Mouse (Mus musculus) adrenal gland, adult 18-20 months (tissue): ENCODE measurements around the gene Zfp652. TPM values are rescaled to one million over a fixed set of nuclear protein-coding genes. Genes with fewer than 3 reads are reported as not detected.

Experiments
- DNase-seq, 2 experiments: peaks; one replicate each; pipeline ENCODE4 v3.0.0; 2021 to 2022; ENCODE audit warnings: low spot score in 2 of 2
- total RNA-seq, 2 experiments: library from RNA; stranded (reverse); gene quantifications; 1 replicate in 1 of 2; 2 replicates in 1 of 2; pipeline ENCODE4 v1.2.3; 2021

Zfp652 gene
- total RNA-seq, 2 experiments from 2014 or later, result 31.8 to 40.5 TPM

DNA sequence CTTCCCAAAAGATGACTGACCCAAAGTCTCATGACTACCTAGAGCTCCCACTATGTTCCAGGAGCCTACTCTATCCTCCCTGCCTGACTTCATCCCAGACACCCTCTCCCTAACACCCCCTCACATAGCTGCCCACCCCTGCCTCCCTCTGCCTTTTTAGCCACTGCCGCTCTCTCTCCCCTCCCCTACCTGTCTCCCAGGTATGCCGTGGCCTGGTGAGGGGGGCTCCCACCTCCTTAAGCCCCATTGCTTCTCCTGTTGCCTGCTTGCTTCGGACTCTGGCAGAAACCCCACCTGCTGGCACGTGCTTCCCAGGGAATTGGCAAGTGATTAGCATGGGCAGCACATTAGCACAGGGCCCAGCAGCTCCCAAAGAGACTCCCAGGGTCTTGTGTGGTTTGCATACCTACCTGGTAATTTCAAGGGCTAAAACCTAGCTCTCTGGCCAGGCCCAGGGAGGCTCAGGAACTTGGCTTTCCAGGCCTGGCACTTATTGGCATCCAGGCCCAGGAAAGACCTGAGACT lies 117.1 kb downstream of the Zfp652 start:
- DNase-seq, result no peak

DNA sequence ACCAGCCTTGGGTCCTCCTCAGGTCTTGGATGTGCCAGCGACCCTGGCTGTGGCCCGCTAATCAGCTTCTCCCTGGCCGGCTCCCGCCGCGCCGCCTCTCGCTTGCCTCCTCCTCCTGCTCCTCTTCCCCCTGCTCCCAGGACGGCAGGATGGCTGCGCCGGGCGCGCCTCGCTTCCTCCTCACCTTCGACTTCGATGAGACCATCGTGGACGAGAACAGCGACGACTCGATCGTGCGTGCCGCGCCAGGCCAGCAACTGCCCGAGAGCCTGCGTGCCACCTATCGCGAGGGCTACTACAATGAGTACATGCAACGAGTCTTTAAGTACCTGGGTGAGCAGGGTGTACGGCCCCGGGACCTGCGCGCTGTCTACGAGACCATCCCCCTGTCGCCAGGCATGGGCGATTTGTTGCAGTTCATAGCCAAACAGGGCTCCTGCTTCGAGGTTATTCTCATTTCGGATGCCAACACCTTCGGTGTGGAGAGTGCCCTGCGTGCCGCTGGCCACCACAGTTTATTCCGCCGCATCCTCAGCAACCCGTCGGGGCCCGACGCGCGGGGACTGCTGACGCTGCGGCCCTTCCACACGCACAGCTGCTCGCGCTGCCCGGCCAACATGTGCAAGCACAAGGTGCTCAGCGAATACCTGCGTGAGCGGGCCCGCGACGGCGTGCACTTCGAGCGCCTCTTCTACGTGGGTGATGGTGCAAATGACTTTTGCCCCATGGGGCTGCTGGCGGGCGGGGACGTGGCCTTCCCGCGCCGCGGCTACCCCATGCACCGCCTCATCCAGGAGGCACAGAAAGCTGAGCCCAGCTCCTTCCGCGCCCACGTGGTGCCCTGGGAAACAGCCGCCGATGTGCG lies 118.2 kb downstream of the Zfp652 start:
- DNase-seq, result no peak

DNA sequence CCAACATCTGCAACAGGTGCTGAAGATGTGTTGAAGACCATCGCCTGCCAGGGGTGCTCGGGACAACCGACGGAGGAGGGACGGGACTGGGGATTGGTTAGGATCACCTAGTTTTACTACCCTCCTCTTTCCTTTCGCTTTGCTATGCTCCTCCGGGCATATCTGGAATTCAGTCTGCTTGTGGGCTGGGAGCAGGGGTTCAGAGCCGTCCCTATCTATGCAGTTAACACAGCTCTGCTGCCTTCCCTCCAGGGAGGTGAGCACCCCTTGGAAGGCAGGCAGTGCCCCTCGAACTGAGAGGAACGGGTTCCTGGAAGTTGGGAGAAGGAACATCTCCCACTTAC lies 118.8 kb downstream of the Zfp652 start:
- DNase-seq, result no peak

DNA sequence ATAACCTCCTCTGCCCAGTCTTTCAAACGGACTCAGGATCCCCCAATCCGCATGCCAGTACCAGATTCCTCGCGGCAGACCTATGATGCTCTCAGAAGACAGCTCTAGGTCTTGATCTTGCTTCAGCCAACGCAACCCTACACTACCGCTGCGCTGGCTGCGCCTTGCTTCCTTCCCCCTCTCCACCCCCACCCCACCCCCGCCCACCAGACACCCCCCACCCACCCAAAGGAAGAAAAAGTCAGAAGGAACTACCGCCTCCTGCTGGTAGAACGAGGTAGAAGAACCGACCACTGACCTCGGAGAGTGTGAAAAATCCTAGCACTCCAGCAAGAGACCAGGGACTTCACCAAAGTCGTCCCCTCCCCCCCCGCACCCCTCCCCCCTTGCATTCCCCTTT lies 119.2 kb downstream of the Zfp652 start:
- DNase-seq, result no peak

DNA sequence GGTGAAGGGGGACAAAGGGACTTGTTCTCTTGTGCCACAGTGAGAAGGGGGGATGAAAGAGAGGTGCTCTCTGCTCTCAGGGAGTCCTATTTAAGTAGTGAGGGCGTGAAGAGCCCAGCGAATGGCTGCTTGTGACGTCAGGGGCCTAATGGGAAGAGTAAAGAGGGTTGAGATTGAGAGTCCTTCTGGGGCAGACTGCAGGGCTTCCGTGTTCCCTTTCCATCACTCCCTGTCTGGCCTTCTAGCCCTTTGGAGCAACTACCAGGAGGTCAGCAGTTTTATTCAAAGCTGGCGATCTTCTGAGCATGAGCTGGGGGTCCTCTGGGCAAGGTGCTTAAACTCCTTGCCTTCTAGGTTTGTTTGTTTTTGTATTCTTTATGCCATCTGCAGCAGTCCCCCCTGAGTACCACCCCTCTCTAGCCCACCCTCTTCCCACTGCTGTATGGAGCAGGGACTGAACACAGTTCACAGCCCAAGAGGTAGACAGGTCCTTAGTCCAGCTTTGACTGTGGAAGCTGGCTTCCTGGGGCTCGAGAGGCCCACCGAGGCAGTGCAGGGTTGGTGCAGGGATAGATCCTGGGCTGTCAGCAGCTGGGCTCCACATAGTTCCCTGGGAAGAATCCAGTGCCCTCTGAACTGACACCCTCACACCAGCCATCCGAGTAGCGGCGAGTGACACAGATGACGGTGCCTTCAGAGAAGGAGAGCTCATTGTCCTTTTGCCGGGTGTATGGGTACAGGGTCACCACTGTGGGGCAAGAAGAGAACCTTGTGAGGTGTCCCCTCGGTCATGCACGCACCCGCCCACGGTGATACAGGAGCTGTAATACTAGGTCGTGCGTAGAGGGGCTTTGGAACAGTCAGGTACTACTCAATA lies 119.9 kb downstream of the Zfp652 start:
- DNase-seq, result no peak

DNA sequence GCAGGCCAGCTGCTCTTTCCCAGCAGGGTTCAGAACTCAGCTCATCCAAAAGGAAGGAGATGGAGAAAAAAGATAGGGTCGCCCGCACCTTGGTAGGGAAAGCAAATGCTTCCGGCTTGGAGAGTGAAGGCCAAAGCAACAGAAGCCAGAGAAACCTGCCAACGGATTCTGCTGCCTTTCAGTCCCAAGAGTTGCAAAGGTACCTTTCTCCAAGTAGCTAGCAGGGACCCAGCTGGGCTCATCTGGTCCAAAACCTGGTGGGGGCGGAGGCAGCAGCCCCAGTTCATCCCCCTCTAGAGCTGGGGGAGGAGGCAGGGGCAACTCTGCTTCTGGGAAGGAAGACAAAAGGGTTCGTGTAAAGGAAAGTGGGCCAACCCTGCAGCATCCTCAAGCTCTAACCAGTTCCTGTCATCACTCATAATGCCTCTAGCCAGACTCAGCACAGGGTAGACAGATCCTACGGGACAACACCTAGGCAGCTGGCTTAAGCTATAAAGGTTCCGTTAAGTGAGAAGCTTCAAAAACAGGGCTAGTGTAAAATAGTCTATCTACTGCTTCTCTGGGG lies 120.6 kb downstream of the Zfp652 start:
- DNase-seq, result no peak

DNA sequence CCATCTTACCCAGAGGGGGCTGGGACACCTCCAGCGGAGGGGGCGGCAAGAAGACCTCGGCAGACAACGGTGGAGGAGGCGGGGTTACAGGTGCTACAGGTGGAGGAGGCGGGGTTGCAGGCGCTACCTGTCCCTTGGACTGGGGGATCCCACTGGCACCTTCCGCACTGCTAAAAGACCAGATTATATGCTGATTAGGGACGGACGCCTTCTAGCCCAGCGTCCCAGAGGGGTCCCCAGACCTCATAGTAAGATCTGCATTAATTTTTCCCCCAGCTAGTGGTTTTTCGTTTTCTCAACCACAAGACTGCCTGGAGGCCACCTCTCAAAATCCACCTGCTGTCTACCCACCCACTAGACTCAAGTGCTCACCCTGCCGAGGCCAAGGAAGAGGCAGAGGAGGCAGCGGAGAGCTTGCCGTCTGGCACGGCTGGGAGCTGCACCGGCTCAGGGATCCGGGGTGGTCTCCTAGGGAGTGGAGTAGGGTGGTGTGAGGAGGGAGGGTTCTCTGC lies 121.2 kb downstream of the Zfp652 start:
- DNase-seq, result no peak

DNA sequence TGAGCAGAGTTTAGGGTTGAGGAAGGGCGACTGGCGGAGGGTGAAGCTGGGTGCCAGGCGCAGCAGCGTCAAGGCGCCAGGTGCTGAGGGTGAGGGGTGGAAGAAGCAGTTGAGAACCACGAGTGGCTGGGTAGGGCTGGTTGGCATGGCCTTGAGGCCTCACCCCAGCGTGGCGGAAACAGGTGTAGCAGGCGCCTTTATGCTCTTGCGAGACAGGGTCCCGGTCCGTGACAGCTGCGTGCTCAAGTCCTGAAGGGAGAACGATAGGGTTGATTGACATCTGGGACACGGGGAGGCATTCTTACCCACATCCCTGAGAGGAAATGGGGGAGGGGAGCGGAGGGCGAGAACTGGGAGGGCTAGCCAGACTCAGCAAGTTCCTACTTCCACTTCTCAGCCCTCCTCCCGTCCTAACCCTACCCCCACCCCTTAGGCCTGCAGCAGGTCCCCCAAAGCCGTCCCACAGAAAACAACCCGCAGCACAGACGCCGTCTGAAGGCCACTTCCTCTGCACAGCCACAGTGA lies 121.7 kb downstream of the Zfp652 start:
- DNase-seq, result no peak

DNA sequence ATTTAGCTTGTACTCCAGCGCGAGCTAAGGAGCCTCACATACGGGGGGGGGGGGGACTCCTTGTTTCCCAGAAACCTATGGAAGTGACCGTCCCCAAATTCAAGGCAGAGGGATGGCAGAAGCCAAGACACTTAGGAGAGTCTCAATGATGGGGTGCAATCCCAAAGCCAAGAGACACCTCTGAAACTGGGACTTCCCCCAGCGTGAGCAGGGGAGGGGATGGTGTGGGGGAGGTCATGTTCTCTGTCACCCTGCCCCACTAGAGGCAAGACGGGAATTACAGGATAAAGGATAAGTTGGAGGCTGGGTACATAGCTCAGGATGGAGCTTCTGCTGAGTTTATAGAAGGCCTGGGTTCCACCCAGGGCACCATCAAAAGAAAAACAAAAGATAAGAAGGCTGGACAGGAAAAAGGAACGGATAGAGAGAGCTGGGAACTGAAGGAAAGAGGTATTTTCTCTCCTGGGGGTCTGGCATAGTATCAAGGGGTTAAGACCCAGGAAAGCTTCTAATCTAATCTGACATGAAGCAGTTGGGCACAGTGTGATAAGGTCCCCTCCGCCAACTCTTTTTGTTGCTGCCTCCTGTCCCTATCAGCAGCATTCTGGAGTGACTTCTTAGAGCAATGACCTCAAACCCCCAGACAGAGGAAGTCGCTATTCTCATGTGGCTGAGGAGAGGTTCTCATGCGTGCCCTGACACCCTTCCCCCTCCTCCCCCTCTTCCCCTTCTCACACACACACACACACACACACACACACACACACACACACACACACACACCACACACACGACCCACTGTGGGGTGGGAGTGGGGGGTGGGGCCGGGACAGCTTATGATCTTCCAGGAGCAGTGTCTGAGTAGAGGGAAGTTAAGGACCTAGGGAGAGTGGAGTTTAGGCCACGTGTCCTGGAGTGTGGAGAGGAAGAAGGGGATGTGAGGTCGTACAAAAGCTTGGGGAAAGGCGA lies 122.6 kb downstream of the Zfp652 start:
- no peak for DNase-seq

DNA sequence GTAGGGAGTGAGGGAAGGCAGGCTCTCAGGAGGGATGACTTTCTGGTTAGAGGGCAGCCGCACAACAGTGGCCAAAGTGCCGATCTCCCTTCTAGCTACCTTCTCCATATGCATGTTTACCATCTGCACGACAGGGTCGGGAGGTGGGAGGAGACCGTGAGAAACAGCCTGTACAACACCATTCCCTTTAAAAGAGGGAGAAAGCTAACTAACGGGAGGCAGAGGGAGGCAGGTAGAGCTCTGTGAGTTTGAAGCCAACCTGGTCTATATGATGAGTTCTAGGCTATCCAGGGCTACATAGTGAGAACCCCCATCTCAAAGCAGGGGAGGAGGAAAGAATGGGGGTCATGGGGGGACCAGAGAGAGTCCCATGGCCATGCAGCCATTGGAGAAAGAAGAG lies 123.4 kb downstream of the Zfp652 start:
- DNase-seq, result no peak

DNA sequence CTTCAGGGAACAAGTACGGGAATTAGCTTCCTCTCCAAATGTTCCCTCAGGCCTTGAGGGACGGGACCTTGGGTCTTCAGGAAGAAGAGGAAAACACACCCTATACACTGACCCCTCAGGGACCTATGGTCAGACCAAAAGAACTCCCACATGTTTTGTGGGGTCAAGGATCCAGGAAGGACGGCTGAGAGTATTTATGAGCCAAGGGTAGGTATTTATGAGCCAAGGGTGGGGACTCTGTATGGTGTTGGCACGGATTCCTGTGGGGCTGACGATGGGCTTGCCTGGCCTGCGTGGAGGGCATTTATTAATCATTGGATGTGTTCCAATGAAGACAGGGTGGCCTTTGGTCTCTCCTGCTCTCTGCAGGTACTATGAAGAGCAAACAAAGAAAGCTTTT lies 124.0 kb downstream of the Zfp652 start:
- no peak for DNase-seq

DNA sequence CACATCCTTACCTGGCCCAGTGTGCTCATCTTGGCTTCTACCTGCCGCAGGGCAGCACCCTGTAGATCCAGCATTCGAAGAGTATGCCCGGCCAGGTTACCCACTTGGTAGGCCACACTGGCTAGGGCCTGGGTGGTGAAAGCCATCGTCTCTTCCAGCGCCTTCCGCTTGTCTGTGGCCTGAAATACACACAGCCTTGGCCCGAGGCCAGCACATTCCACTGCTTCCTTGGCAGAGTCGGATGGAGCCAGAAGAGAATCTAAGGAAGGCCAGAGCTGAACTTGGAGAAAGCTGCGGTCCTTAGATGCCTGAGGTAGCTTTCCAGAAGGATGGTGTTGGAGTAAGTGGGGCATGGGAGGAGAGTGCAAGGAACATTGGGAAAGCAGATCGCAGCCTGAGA lies 124.6 kb downstream of the Zfp652 start, which contains the start of gene Gngt2:
Gene Gngt2, plus strand, starts transcription at position 158 of the 400 bp plus-strand sequence.
- peak; percentile 74 to 85 for DNase-seq

DNA sequence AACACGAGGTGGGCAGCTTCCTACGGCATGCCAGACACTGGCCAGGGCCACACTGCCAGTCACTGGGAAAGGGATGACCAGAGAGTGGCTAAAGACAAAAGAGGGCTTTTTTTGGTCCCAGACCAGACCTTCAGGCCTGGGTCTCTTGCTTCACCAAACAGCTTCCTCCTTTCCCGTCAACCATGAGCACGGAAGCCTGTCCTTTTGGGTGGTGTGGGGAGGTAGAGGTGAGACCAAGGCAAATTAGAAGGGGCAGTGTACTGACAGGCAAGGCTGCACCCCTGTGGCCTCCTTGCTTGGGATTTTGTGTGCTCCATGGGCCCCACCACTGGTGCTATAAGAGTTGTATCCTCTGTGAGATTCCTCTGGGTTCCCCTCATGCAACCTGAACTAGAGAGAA lies 126.1 kb downstream of the Zfp652 start:
- no peak for DNase-seq

DNA sequence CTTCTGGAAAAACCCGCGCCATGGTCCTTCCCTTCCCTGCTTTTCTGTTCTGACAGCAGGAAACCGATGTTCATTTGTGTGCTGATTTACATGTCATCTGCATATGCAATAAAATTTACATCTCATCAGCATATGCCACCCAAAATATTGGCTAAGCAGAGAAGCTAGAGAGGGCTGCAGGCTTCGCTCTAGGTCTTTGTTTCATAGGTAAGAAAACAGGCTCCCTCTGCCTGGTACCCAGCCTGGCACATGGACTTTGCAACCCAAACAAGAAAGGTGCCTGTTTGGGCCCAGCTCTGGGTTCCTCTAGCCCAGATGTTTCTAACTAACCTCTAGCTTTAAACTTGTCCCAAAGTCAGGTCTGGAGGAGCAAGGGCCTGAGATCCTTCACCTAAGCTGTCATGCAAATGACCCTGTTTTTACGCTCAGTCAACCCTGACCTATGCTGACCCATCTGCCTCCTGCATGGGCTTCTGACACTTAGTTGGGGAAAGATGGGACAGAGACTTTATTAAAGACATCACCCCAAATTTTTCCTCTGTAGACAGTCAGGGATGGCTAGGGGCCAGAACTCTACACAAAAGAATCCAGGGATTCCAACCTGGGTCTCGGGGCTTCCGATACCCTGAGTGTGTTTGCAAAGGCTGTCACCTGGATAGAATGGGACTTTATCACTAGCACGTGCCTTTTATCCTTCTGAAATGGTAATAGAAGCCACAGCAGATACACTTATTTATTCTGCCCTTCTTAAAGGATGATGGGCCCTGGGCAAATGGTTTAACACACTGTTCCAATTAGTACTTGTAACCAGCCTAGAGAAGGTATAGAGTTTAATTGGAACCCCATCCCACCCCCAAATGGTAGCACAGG lies 126.8 kb downstream of the Zfp652 start:
- DNase-seq, result no peak

DNA sequence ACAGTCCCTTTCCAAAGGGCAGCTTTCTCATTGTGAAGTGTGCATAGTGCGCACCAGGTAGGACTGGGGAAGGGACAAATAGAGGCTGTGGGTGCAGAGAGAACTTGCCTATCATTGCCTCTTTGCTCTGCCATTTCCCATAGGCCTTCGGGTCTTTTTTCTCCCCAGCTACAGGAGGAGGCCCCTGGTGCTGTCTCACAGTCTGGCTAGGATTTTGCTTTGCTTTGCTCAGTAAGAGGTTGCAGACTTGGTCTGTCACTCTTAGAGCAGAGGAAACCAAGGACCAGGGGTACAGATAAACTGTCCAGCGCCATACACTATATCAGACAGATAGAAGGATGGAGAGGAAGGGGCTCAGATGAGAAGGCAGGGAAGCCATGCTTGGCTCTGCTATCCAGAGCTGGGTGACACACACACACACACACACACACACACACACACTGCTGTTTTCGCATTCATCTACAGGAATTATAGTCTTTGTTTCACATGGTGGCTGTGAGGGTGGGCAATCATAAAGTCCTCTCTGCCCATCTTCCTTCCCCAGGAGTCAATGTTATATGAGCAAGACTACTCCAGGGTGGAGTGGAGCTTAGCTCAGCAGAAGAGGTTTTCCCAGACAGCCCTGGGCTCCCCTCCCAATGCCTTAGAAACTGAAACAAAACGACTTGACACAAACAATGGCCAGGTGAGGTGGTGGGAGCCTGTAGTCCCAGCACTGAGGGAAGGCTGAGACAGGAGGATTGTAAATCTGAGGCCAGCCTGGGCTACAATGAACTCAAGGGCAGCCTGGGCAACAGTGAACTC lies 128.4 kb downstream of the Zfp652 start:
- DNase-seq, result no peak

DNA sequence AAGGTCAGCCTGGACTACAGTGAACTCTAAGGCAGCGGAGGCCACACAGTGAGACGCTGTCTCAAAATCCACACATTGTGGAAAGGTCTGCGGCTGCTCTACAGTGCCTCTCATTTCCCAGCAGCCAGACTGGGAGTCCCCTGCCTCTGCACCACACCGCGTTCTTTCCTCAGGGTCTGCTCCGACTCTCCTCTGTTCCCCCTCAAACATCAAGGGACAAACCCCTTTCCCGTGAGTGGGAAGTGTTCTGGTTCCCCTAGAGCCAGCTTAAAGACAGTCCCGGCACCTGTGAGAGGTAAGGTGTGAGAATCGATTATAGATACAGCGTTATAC lies 129.0 kb downstream of the Zfp652 start:
- DNase-seq, result no peak

DNA sequence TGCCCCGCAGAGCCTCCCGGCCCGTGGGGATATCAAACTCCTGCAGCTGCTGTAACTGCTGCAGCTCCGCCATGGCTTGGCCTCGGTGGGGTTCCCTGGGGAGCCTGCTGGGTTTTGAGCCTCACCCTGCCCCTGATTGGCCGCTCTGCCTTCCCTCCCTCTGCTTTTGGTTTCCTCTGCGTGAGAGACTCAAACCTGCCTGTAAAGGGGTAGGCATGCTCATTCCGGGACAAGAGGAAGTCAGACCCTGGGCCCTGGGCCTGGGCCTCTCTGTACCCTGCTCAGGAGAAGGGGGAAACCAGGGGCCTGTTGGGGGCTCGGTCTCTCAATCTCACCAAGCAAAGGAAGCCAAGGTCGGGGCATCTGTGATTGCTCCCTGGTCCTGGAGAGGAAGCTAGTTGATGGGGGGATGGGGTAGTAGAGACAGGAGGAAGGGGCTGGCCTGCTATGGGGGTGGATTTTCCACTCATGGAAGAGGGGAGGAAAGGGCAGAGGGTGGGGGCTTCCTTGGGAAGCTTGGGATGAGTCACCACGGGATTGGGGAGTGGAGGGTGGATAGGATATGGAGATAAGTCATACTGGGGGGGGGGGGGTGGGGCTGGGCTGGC lies 129.7 kb downstream of the Zfp652 start, which contains the start of gene Abi3:
Gene Abi3, minus strand, starts transcription at position 403 of the 608 bp plus-strand sequence.
- no peak for DNase-seq

DNA sequence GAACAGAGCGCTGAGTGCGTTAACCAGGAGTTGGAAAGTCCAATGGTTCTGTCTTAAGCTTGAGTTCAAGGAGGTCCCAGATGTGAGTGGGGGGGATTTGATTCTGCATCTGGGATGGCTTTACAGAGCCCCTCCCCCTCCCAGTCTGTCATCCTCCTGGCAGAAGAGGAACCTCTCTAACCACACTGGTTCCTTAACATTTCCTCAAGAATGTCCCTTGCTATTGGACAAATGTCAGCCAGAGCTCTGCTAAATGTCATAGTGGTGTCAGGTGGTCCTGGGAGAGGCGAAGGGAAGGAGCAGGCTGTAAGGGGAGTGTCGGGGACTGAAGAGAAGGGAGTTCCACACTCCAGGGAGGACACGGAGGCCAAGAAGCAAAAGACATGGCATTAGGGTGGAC lies 130.5 kb downstream of the Zfp652 start:
- no peak for DNase-seq
